Mouse (Mus musculus) spleen, postnatal 36 days (tissue): ENCODE data around the gene Icam1.

Experiments
- DNase-seq, 2 experiments: peaks; one replicate each; pipeline ENCODE4 v3.0.0; 2022; ENCODE audit warnings: low spot score in 2 of 2, mixed read lengths in 1 of 2

Icam1 gene

DNA sequence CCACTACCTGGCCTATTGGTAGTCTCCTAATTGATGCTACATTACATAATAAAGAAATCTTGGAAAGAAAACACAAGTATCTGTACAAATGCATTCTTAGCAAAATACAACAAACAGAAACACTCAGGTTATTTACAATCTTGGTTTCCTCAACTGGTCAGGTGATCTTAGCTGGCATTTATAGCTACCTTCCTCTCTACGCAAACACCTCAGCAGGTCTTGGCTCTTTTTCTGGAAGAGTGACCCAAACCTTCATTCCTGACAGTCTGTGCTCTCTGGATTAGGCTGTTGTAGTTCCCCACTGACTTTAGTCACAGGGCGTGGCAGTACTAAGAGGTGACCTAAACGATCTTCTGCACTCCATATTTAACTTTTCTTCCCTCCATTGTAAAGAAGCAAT lies 29.4 kb downstream of the Icam1 start:
- no peak for DNase-seq

DNA sequence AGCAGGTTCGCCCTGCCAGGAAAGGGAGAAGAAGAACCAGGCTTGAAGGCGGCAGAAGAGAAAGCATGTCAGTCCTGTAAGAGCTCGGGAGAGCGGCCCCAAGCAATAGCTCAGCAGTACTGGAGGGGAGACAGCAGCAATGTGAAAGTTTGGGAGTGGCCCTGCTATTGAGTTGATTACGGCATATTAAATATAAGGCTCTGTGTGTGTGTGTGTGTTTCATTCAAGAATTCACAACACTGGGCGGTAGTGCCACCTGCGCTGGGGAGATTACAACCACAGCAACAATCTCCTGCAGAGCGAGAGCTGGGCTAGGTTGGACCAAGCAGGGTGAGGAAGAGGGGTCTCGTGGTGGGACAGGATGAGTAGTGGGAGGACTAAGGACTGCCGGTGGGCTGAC lies 35.8 kb downstream of the Icam1 start:
- DNase-seq, result no peak

DNA sequence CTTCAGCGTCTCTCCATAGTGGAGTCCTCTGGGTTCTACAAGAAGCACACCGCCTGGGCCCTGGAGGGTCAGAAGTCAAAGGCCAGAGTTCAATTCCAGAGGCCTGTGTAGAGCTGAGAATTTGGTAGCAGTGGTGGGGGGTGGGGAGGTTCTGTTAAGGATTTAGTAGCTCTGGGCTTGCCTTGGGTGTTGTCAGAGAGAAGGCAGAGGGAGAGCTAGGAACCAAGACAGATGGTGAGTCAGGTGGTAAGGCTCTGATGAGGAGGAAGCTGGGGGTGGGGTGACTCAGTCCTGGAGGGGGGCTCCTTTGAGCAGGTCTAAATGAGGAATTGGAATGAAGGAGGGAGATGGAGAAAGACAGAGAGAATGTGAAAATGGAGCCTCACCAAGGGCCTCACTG lies 47.1 kb downstream of the Icam1 start:
- DNase-seq, result no peak

DNA sequence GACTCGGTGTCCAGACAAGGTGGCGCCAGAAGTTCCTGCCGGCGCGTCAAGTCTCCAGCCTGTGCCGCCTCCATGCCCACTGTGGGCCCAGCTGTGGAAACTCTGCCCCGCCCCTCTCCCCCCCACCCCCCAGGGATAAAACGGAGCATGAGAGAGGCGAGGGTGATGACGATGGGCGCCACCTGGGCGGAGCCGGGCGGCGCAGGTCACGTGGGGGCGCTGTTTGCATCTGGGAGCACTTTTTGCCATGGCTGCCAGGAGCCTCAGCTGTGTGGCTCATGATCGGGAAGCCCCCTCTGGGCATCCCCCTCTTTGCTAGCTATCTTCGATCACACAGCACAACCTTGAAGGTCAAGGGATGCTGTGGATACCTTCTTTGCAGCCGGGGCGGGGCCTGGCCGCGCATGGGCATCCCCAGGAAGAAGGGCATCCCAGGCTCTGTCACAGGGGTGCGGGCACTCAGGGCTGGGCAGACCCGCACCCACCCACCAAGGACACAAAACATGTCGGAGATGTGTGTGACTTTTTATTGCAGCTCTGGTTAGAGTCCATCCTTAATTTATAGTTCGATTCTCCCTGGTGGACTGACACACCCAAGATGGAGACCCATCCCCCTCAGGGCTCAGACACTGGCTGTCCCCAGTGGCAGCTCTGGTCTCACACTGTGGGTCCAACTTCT lies 51.4 kb downstream of the Icam1 start, which contains the start of gene Zglp1:
Zglp1 (minus strand) TSS at position 88 of the 679 bp plus-strand sequence.
- no peak for DNase-seq

DNA sequence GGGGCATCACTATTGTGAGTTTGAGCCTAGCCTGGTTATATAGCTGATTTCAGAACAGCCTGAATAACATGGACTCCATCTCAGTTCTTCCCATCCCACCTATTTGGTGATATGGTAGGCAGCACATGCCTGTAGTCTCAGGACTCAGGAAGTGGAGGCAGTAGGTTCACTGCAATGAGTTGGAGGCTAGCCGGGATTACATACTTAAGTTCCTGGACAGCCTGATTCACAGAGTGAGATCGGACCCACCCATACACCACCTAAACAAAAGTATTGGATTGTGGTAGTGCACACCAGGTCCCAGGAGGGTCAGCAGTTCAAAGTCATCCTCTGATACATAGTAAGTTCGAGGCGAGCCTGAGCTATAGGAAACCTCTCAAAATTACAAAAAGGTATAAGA lies 56.9 kb downstream of the Icam1 start:
- no peak for DNase-seq

DNA sequence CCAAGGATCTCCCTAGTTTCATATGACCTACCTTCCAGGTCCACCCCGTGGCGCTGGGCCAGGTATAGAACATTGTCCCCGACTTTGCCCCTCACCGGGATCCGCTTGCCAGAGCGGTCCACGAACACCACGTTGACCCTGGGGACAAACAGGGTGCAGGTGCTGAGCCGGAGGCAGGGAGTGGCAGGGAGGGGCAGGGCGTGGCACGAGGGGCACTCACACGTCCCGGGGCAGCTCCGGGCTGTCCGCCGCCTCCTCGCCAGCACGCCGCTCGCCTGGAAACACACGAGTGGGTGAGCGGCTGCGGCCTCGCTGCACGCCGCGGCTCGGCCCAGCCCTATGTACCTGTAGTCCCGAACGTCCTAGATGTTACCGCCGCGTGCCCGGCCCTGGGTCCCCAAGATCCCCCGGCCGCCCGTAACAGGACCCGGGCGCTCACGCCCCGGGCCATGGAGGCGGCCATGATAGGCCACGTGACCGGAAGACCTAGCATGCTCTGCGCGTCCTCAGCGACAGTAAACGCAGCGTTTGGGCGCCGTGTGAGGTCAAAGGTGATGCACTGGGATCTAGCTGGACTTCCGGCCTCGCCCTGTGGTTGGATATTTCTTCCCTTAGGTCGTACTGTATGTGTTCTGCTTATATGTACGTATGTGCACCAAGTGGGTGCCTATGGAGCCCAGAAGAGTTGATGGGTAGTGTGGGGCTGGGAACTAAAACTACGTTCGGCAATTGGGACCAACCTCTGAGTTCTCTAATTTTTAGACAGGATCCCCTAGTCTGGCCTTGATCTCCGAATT lies 57.5 kb downstream of the Icam1 start, which contains the start of the genes Gm49373 and Fdx1l:
Gm49373 (minus strand) TSS at position 53 of the 797 bp plus-strand sequence.
Fdx1l (minus strand) TSS at position 571 of the 797 bp plus-strand sequence.
- peak; percentile 83 to 85 for DNase-seq

DNA sequence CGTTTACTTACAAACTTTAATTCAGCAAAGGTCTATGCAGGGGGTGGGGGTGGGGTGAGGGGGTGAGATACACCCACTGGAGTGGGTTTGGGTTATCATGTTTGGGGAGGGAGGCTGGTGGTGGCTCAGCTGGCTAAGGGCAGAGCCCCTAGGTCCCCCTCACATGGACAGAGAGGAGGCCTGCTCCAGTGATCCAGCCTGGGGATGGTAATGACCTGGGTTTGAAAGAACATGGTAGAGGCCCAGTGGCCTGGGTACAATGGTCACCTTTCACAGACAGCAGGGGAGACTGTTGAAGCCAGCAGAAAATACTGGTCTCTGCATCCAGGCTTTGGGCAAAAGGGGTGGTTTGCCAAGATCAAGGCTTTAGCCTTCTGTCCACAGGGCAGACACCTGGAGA lies 58.4 kb downstream of the Icam1 start:
- no peak for DNase-seq

DNA sequence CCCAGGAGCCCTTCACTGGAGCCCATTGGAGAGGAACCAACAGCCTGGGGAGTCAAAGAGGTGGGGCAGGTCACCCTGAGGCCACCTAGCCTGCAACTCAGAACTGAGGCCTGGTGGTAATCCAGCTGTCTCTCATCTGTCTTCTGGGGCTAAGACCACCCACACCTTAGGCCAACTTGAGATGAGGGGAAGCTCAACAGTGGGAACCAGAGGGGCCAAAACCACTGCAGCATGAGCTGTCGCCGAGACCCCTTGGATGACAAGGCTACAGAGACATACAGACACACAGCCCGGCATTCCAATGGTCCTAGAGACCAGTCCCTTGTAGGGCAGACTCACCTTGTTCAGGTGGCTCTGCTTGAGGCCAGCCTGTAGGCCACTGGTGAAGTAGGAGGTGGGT lies 59.8 kb downstream of the Icam1 start:
- DNase-seq, result no peak
